Mouse (Mus musculus) heart, postnatal 10 days (tissue): ENCODE results near the gene Efl1. TPM values are rescaled to one million over a fixed set of nuclear protein-coding genes. Genes with fewer than 3 reads are reported as not detected.

Experiments used
- DNase-seq, 2 experiments: peaks; one replicate each; pipeline ENCODE4 v3.0.0; 2021
- intact Hi-C: fragments of 180-260 bp; cut with DNase I; formaldehyde crosslinking; loops from one replicate; pipeline ENCODE4 v1.15.1; 2025
- total RNA-seq, 2 experiments: library from RNA; stranded (reverse); gene quantifications; 2 replicates each; pipeline ENCODE4 v1.2.3; 2021

Efl1 gene
- total RNA-seq, 2 experiments from 2014 or later: 13.4 to 14.0 TPM

GRCm38 (mm10) chr7:82808257-82808656, 159.8 kb downstream of the Efl1 start:
- intact Hi-C loops: no loop called here
- no peak for DNase-seq

DNA sequence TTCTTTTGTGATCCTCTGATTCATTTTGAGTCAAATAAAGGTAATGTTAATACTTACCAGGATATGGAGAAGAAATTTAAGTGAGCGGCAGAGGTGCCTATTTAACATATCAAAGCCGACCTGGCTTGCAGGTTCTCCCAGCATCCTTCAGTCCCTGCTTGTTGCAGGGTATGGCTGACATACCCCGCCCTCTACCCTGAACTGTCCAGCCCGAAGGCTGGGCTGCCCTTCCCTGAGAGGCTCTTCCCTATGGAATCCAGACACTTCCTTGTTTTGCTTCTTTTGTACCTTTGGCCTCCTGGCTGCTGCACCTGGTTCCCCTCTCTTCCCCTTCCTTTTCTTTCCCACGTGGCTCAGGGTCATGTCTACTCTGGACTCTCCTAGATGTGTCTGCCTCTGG, 160.7 kb downstream of the Efl1 start:
- intact Hi-C loops: no loop called here
- DNase-seq: no peak

DNA sequence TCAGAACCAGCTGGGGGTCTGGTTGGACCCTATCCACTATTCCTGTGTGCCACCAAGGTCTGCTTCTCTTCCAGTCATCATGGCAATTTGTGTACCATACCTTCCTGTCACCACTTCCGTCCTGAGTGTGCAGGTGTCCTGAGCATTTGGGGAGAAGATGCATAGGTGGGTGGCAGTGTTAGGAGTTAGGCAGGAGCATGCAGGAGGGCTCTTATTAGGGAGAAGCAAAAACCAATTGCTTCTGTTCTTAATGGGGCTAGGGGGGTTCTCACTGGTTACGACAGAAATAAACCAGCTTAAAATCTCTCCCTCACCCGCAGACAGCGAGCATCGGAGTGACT, 162.4 kb downstream of the Efl1 start:
- DNase-seq: no peak
- intact Hi-C loops: no loop called here

DNA sequence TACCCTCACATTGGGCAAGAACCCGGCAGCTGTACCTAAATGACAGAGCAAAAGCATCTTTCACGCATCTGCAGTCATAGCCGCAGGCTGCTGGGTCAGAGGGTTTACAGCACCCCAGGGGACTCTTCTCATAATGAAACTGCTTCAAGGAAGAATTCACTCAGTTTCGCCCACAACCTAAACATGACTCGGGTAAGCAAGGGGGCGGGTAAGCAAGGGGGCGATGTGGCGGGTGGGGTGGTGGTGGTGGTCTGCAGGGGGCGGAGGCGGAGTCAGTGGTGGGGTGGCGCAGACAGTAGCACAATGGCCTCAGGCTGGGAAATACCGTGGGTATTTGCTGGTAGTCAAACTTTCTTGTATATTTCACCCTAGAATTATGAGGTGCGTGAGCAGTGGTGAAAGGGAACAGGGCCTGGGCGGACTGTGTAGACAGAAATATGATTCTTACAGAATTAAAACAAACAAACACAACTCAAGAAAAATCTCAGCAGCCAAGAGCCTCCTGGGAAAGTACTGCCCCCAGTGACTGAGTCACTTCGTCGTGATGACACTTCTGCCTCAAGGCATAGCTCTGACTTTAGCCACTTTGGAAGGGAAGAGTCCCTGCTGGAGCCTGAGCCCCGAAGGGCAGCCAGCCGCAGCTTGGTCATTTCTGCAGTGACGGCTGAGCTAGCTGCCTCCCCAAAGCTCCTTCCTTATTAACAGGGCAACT, 162.9 kb downstream of the Efl1 start:
- intact Hi-C loops: no loop called here
- DNase-seq: peak; percentile 21 to 32

DNA sequence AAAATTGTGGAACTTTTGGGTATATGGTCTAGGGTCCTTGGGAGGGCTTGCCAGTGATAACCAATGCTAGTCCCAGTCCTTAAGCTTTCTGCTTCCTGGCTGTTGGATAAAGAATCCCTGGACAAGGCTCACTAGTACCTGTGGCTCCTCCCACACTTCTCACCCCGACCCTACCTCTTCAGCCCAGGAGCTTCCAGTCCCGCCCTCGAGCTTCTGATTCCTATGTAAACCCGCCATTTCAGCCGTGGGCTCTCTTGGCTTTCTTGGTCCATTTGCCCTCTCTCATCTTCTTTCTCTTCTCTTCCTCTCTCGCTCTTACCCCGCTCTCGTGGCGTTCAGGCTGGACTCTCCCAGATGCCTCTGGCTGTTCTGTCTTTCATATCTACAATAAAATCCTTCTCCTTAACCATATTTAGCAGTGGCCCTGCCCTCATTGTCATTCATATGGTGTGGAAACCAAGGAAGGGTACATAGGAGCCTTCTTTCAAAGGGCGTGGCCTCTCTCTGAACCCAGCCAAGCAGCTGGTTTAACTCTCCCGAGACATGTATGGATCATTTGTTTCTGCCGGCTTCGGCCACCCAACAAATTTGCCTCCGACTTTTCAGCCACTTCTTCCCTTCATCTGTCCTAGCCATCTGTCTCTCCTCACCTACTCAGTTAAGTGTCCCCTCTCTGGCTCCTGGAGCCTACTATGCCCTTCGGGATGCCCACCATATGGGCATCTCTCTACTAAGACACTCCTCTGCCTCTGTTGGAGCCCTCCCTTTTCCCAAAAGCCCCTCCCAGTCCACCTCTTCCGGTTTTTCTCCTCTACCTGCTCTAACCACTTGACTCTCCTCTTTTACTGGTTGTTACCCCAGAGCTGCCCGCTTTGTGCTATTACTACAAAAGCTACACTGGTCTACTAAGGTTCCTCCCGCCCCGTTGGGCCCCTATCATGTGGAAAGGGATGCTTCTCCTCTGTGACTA, 164.1 kb downstream of the Efl1 start:
- intact Hi-C loops: no loop called here
- DNase-seq: no peak

DNA sequence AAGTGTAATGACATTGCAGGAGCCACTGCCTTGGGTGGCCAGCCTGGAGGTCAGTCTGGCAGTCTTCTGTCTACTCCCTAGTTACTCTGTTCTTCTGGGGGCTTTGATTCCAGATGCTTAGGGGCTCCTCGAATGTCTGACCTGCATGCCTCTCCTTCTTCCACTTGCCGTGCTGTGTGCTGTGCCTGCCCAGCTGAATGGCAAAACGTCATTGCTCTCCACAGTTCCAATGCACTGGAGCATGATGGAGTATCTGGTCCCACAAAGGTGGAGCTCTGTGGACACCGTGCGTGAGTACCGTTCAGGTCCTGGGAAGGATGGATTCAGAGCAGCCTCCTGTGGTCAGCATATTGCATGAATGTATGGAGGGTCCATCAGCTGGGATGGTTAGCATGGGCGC, 171.1 kb downstream of the Efl1 start:
- DNase-seq: no peak
- intact Hi-C loops: no loop called here

DNA sequence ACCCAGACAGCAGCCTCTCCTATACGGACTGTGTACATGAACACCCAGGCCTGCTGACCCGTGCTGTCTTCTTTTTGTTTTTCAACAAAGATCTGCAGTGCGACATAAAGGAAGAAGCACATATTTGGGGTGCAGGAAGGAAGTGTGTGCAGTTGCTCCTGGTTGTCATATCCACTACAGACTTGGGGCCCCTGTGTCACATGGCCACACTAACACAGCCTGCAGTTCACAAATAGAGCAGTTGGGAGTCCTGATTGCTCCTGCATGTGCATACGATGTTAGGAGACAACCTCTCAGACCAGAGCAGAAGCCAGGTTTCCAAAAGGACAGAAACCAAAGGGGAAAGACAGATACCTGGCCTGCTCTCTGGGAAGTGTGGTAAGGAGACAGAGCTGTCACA, 172.2 kb downstream of the Efl1 start:
- intact Hi-C loops: no loop called here

GRCm38 (mm10) chr7:82821501-82821900, 173.1 kb downstream of the Efl1 start:
- DNase-seq: no peak
- intact Hi-C loops: no loop called here

More for the DNA sequence above, 172.2 kb downstream of the Efl1 start:
- no peak for DNase-seq

GRCm38 (mm10) chr7:82822528-82822927, 174.1 kb downstream of the Efl1 start:
- intact Hi-C loops: no loop called here
- DNase-seq: peak; percentile 39 to 41

Other genes with a start within 250 kb of the Efl1 start
- 1 to 10 TPM; 1.9 to 3.6 TPM for gene Saxo2, start 86 bp upstream of the Efl1 start, total RNA-seq
- 10 to 100 TPM in 1 of 2 experiments, 1 to 10 TPM in 1; 7.4 to 11.4 TPM for gene Mex3b, start 218.7 kb downstream of the Efl1 start, total RNA-seq